Mouse (Mus musculus): ENCODE measurements around the gene Rcc2.

Rcc2 gene

DNA sequence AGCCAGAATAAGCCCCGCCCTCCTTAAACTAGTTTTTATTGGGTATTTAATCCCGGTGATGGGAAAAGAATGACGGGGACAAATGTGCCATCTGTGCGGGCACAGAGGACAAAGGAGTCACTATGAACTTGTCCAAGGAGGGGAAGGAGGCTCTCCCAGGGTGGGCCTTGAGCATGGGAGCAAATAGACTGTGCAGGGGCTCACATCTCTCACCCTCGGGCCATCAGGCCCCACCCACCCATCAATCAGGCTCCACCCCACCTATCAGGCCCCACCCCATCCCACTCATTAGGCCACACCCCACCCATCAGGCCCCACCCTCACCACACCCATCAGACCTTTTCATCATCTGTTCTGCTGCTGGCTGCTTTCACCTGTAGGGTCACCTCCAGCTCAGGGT, 68.6 kb downstream of the Rcc2 start:
- TF ChIP-seq CTCF (conservative IDR thresholded peaks at IDR 0.05; ENCODE audit: low read length) (no peak), POU5F1 (IDR thresholded peaks at IDR 0.05; ENCODE audit: borderline replicate concordance, low read length) (no peak), NANOG (IDR thresholded peaks at IDR 0.05; ENCODE audit: borderline replicate concordance, low read length) (no peak)
- H3K27me3 ChIP-seq (ENCODE audit: insufficient read depth, low read length): peaks cover 6% of the 10 kb centered on the region; the same call in 1 of the 2 replicates

DNA sequence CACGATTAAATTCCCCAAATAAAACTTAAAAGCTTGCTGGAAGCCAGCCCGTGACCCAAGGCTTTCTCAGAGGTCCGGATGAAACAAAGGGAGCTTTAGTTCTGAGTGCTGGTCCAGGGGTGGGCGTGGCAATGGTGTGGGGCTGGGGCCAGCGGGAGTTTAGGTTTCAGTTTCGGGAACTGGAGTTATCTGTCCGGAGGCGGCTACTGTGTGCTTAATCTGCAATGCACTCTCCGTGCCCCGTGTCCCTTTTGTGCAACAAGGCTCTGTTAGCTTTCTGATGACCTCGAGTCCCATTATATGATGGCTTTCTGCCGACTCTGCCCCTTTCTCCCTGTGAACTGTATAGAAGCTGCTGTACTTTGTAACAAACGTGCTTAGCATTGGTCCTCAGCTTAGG, 70.1 kb downstream of the Rcc2 start:
- H3K4me3 ChIP-seq (replicated peaks; ENCODE audit: low read length): 0 out of 2 replicates have a peak overlapping the region, but pooled peaks have one; percentile 13
- no peaks in the 10 kb centered on the region for H3K9me3 ChIP-seq (ENCODE audit: low read length)
- peaks cover 67% of the 10 kb centered on the region for H3K4me1 ChIP-seq (replicated peaks; ENCODE audit: low read depth, low read length)
- H3K36me3 ChIP-seq (ENCODE audit: insufficient read depth, low read length): no peaks in the 10 kb centered on the region
- peaks cover 6% of the 10 kb centered on the region; the same call in 1 of the 2 replicates for H3K27me3 ChIP-seq (ENCODE audit: insufficient read depth, low read length)
- TF ChIP-seq NANOG (IDR thresholded peaks at IDR 0.05; ENCODE audit: borderline replicate concordance, low read length): no peak
- no peak for TF ChIP-seq POU5F1 (IDR thresholded peaks at IDR 0.05; ENCODE audit: borderline replicate concordance, low read length)
- TF ChIP-seq CTCF (conservative IDR thresholded peaks at IDR 0.05; ENCODE audit: low read length): no peak

More for the DNA sequence above, 68.6 kb downstream of the Rcc2 start:
- Histone ChIP-seq H3K4me3 (replicated peaks; ENCODE audit: low read length) (no peak overlapping the region), H3K9me3 (ENCODE audit: low read length) (no peaks in the 10 kb centered on the region), H3K36me3 (ENCODE audit: insufficient read depth, low read length) (no peaks in the 10 kb centered on the region), H3K4me1 (replicated peaks; ENCODE audit: low read depth, low read length) (peaks cover 54% of the 10 kb centered on the region)

DNA sequence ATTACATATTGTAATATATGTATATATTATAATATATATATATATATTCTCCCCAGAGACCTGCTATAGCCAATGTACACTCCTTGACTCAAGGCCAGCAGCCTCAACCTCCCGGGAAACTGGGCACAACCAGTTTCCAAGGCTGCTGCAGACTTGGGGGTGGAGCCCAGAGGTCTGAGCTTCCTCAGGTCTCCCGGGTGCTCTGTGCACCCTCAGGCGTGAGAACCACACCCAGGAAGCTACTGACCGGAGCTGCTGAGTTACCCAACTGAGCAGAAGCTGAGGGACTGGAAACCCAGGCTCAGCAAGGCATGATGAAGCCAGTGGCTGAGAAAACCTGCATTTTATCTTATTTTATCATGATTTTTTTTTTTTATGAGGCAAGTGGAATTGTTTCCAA, 70.8 kb downstream of the Rcc2 start:
- Histone ChIP-seq H3K4me1 (replicated peaks; ENCODE audit: low read depth, low read length) (peaks cover 72% of the 10 kb centered on the region), H3K9me3 (ENCODE audit: low read length) (no peaks in the 10 kb centered on the region), H3K36me3 (ENCODE audit: insufficient read depth, low read length) (no peaks in the 10 kb centered on the region), H3K4me3 (replicated peaks; ENCODE audit: low read length) (no peak overlapping the region), H3K27me3 (ENCODE audit: insufficient read depth, low read length) (peaks cover 6% of the 10 kb centered on the region; the same call in 1 of the 2 replicates)
- TF ChIP-seq POU5F1 (IDR thresholded peaks at IDR 0.05; ENCODE audit: borderline replicate concordance, low read length) (no peak), NANOG (IDR thresholded peaks at IDR 0.05; ENCODE audit: borderline replicate concordance, low read length) (no peak), CTCF (conservative IDR thresholded peaks at IDR 0.05; ENCODE audit: low read length) (no peak)
